Mouse (Mus musculus): ENCODE measurements around the gene Gga1.

Gene Gga1

GRCm38 (mm10) chr15:78859311-78859710 is 17.7 kb upstream of the Gga1 start:
- TF ChIP-seq GATA4 (IDR thresholded peaks at IDR 0.05; ENCODE audit: insufficient replicate concordance, low read length) = no peak

GRCm38 (mm10) chr15:78859714-78860113 is 17.3 kb upstream of the Gga1 start:
- TF ChIP-seq GATA4 (IDR thresholded peaks at IDR 0.05; ENCODE audit: insufficient replicate concordance, low read length) = no peak

GRCm38 (mm10) chr15:78862280-78862679 is 14.7 kb upstream of the Gga1 start:
- TF ChIP-seq GATA4 (IDR thresholded peaks at IDR 0.05; ENCODE audit: insufficient replicate concordance, low read length) = no peak

DNA sequence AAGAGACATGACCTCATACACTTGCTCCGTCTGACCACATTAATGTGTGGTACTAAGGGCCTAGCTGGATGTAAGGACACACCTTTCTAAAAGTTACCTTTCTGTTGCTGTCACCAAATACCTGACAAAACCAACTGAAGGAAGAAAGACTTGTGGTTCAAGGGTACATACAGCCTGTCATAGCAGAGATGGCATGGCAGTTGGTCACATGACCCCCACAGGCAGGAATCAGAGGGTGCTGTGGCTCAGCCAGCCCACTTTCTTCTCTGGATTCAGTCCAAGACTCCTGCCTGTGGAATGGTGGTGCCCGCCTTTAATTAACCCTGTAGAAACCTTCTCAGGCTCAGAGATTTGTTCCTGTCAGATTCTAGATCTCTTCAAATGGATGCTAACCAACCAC is 13.8 kb upstream of the Gga1 start:
- no peak for TF ChIP-seq GATA4 (IDR thresholded peaks at IDR 0.05; ENCODE audit: insufficient replicate concordance, low read length)

DNA sequence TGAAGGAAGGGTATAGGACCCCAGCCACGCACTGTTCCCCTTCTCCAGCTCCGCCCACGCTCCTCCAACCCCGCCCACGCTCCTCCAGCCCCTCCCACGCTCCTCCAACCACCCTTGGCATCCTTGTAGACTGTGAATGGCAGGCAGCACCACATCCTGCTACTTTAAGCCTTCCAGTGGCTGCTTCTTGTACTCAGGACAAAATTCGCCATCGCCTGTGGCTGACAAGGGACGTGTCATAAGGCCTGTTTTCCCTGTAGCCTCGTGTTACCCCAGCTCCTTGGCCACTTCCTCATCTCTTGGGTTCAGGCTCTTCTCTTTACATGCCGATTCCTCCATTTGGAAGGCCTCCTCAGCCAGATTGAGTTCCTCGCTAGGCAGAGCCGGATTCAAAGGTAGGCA is 13.1 kb upstream of the Gga1 start:
- no peak for TF ChIP-seq GATA4 (IDR thresholded peaks at IDR 0.05; ENCODE audit: insufficient replicate concordance, low read length)

DNA sequence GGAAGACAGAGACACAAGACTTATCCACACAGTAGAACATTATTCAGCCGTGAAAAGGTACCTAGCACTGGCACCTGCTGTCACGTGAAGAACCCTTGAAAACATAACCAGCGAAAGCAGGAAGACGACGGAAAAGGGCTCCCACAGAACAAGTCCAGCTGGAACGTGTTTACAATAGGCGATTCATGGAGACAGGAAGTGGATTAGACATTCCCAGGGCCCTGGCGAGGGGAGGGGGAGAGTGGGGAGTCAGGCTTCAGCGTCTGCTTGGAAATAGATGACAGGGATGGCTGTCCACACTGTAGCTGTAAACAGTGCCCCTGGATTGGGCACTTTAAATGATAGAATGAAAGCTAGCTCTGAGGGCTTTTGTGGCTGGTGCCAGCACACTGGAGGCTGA is 8.6 kb upstream of the Gga1 start:
- TF ChIP-seq GATA4 (IDR thresholded peaks at IDR 0.05; ENCODE audit: insufficient replicate concordance, low read length) = no peak

- TF ChIP-seq GATA4 (IDR thresholded peaks at IDR 0.05; ENCODE audit: insufficient replicate concordance, low read length) = no peak
Observed at GRCm38 (mm10) chr15:78868826-78869233, 8.2 kb upstream of the Gga1 start.

DNA sequence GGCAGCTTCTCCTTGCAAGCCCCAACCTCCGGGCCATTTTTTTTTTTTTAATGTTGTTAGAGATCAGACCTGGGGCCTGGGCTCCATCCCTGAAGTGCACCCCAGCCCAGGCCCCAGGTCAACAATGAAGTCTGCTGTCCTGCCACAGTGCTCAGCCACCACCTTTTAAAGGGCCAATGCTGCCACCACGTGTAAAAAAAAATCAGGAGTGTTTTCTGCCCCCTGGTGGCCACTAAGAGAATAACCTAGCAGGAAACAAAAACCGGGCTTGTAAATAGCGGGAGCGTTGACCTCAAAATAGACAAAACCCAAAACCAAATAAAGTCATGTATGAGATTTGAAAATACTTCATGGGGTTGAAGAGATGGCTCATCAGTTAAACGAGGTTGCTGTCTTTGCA is 7.2 kb upstream of the Gga1 start:
- TF ChIP-seq GATA4 (IDR thresholded peaks at IDR 0.05; ENCODE audit: insufficient replicate concordance, low read length) = no peak

DNA sequence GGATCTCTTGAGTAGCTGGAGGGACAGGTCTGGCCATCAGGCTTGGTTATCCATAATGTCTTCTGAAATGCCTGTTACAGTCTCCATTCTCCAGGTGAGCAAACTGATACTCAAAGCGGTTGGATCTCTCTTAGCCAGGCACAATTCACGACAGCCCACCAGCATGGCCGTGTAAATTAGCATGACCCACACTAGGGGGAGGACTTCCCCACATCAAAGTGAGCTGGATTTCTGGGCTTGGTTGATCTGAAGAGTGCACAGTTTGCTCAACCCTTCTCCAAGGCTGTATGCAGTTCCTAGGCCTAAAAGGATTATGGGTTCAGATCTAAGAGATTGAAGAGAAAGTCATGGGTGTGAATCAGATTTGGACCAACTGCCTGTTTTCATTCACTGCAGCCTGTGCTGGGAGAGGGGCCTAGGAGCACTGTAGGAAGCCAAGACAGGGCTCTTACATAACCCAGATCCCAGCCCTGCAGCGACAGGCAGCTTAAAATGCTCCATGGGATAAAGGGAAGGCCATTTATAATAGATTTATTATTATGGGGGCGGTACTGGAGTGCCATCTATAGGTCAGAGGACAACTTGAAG is 4.9 kb upstream of the Gga1 start:
- TF ChIP-seq GATA4 (IDR thresholded peaks at IDR 0.05; ENCODE audit: insufficient replicate concordance, low read length) = no peak

DNA sequence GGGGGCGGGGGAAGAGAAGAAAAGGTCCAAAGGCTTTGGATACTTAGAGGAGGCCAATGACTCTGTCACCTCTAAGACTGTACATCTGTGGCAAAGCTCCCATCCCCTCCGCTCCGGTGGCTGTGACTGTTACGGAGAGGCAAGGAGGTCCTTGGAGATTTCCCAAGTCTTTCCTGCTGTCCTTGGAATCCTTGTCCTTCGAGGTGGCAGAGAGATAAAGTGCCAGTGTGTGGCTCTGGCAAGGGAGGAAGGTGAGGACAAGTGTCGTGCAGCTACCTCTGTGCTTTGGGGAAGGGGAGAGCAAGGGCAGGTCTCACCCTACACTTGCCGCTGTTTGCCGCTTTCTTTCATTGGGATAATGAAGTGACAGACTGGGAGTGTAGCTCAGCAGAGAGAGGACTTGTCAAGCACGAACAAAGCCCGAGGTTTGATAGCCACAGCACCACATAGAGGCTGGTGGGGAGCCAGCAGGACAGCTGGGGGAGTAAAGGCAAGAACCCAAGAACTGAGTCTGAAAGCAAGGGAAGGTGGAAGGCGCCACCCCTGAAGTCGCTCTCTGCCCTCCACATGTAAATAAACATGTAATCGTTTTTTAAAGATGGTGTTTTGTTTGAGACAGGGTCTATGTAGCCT is 3.1 kb upstream of the Gga1 start:
- TF ChIP-seq GATA4 (IDR thresholded peaks at IDR 0.05; ENCODE audit: insufficient replicate concordance, low read length) = no peak

- no peak for TF ChIP-seq GATA4 (IDR thresholded peaks at IDR 0.05; ENCODE audit: insufficient replicate concordance, low read length)
Observed at GRCm38 (mm10) chr15:78874989-78875388, 2.0 kb upstream of the Gga1 start.

DNA sequence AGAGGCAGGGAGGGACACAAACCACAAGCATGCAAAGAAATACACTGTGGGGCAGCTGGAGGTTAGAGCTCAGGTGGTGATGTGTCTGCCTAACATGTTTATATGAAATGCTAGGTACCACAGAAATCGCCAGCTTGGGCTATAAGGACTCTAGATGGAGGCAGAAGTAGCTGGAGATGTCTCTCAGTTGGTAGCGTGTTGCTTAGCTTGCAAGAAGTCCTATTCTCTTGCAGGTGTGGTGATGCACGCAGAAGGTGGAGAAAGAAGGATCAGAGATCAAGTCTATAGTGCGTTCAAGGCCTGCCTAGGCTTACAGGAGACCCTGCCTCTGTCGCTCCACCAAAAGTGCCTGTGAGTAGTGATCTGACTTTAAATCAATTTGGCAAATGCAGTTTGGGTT is 1.5 kb upstream of the Gga1 start:
- no peak for TF ChIP-seq GATA4 (IDR thresholded peaks at IDR 0.05; ENCODE audit: insufficient replicate concordance, low read length)

- peak; percentile 22; the same call in 1 of the 2 replicates for TF ChIP-seq GATA4 (IDR thresholded peaks at IDR 0.05; ENCODE audit: insufficient replicate concordance, low read length)
Observed at GRCm38 (mm10) chr15:78876258-78876696, 713 bp upstream of the Gga1 start.

GRCm38 (mm10) chr15:78877810-78878390 is 910 bp downstream of the Gga1 start:
- TF ChIP-seq GATA4 (IDR thresholded peaks at IDR 0.05; ENCODE audit: insufficient replicate concordance, low read length) = no peak

DNA sequence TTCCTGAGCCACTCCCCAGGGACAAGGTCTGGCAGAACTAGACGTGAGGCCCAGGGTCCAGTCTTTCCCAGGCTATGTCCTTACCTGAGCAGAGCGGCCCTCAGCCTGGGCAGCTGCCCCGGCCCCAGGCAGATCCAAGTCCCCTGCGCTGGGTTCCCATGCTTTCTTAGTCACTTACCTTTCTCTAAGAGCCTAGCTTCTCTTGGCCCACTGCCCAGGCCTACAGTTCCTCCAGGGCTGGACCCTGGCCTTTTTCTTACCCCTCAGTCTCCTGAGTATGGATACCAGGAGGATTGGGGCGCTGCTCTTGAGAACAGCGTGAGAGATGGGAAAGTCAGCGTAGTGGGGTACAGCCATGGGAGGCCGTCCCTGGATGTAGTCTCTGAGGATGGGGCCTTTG is 3.4 kb downstream of the Gga1 start:
- no peak for TF ChIP-seq GATA4 (IDR thresholded peaks at IDR 0.05; ENCODE audit: insufficient replicate concordance, low read length)

DNA sequence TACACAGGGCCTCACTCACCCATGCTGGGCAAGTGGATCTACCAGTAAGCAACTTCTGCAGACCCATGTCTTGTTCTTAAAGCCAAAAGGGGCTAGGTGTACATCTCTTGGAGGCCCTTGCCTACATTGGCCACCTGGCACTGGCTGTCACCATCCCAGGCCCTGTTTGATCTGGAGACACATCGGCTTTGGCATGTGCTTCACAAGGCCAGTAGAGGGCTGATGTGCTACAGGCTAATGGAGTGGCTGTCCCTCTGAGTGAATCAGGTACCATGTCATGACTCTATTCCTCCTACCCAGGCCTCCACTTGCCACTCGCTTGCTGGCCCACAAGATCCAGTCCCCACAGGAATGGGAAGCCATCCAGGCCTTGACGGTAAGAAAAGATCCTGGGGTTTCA is 4.8 kb downstream of the Gga1 start:
- no peak for TF ChIP-seq GATA4 (IDR thresholded peaks at IDR 0.05; ENCODE audit: insufficient replicate concordance, low read length)

All from liver, adult (tissue).